Mouse (Mus musculus) CD4-positive, CD25-positive, alpha-beta regulatory T cell, adult 9 weeks (primary cell): ENCODE results near the gene Olfr1044. TPM values are rescaled to one million over a fixed set of nuclear protein-coding genes. Genes with fewer than 3 reads are reported as not detected.

Experiments
- polyA plus RNA-seq: library from polyadenylated mRNA; unstranded; fragments of 100-300 nt; shearing (Covaris generic); gene quantifications from one replicate; pipeline ENCODE4 v1.2.1, GENCODE M21; 2017

Gene Olfr1044
- polyA plus RNA-seq: not detected

DNA sequence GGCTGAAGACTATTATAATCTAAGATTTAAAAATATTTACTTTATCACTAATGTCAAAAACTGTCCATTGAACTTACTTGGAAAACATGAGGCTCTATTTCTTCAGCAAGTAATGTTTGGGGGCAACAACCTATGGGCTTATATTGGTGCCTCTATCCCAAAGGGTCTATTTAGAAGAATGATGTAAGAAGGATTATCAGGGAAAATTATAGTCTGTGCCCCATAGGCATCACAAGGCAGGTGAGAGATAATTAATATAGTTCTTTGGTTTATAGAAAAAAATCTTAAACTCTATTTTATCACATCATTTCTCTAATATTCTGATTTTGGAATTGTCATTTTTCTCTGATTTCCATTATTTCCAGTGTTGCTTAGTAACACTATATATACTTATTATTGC lies at the start of gene Olfr1044:
Gene Olfr1044 (minus strand): TSS at position 101 of the 400 bp plus-strand sequence.

DNA sequence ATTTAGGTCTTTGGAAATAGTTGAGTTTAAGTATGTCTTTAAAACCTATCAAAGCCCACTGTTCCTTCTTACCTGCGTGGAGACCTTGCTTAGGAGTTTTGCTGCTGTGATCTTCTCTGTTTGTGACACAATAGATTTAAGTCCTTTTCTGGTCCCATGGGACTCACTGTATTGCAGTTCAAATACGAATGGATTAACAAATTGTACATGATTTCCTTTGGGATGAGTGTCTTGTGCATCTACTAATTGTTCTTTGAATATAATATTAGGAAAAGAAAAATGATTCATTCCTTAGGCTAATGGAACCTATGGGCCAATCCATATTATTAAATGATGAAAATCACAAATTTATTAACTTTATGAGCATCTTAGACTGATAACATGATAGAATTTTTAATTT lies 41.6 kb upstream of the Olfr1044 start, which contains the start of gene Olfr1046:
Gene Olfr1046 (minus strand): TSS at position 101 of the 400 bp plus-strand sequence.

DNA sequence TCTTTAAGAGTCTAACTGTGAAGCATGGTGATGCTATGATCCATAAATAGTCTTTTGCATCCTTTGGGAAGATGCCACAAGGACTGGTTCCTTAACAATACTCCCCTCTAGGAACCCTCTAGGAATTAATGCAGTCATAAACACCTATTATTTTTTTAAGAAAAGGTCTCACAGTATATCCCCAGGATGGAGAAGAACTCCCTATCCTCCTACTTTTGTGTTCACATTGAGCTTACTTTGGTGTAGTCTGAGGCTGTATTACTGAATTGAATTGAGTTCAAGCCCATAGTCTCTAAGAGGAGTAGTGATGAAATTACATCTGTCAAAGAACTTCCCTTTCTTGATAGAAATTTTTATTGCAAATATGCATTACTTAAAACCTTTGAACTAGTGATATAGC lies 25.3 kb upstream of the Olfr1044 start, which contains the start of gene Olfr1045:
Gene Olfr1045 (minus strand): TSS at position 101 of the 400 bp plus-strand sequence.

DNA sequence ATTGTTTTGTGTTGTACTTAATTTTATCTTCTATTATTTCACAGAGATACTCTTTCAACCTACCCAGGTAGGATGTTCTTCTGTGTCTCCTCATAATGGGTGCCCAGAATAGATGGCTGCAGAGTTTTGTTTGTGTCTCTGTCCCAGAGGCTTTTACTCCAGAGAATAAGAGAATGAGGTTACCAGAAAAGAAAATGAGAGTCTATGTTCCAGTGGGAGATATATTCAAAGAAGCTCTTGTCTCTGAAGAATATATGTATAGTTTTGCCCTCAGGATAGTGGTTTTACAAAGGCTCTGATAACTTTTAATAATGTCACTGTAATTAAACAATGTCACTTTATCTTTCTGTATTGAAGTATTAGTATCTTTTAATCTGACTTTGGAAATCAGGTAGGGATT lies 8.0 kb upstream of the Olfr1044 start, which contains the start of gene Olfr52:
Gene Olfr52 (minus strand): TSS at position 101 of the 400 bp plus-strand sequence.

DNA sequence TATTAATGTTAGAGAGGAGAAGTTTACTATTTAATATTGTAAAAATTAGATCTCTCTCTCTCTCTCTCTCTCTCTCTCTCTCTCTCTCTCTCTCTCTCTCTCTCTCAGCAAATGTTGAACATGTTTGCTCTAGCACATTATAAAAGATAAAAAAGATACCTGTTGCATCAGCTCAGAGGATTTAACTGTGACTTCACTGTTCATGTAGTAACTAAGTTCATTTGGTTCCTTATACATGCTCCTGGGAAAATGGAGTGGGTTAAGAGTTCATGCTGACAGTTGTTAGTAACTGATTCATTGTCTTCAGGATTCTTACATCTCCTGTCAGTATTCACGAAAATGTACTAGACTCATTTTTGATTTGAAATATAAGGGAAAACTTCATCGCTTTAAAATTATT lies 10.2 kb downstream of the Olfr1044 start, which contains the start of gene Olfr1043:
Gene Olfr1043 (minus strand): TSS at position 101 of the 400 bp plus-strand sequence.

DNA sequence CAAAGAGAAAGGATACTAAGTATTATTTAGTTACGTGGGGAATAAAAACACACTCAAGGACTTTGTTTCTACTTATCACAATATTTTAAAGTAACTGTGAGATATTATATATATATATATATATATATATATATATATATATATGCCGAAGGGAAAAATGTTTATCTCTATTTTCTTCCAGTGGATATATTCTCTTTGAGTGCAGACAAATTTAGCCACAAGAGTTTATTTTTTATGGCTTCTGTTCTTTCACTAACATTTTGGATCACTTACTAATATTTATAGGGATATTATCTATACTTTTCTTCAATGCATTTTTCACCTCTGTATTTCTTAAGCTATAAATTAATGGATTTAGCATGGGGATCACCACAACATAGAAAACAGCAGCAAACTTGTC lies 15.9 kb downstream of the Olfr1044 start, which contains the start of gene Olfr1042:
Gene Olfr1042 (minus strand): TSS at position 101 of the 400 bp plus-strand sequence.

DNA sequence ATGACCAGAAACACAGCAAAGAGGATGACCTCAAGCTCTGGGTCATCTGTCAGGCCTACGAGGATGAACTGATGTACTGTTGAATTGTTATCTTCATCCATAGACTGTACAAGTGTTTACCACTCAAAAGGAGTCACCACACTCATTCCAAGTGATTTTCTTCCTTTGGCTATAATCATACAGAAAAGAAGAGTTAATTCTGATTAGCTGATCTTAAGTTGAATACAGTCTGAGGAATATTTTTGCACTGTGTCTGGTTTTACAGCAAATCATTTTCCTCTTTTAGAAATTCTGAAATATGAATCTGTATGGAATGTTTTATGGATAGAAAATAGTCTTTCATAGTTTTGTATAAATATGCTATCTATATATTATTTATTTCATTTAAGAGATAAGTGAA lies 31.0 kb downstream of the Olfr1044 start, which contains the start of gene Olfr1040:
Gene Olfr1040 (minus strand): TSS at position 101 of the 400 bp plus-strand sequence.

DNA sequence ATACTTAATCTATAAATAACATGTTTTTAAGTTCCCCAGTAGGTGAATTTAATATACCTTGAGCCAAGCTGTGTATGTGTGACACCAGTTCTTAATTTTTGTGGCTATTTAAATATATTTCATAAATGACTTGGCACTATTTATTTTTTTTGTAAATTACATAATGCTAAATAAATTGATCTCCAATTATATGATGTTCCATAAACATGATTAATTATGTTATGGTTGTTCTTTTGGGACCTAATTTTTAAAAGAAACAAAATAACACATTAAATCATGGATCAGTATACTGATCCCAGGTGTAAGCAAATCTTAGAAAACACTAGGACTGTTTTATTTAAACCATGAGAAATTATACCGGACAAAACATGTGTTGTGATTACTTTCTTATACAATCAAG lies 41.8 kb downstream of the Olfr1044 start, which contains the start of gene Olfr1039:
Gene Olfr1039 (minus strand): TSS at position 101 of the 400 bp plus-strand sequence.

Other genes with a start within 250 kb of the Olfr1044 start
- not detected for gene Olfr1028, start 227.4 kb downstream of the Olfr1044 start, polyA plus RNA-seq
- not detected for gene Olfr1029, start 203.9 kb downstream of the Olfr1044 start, polyA plus RNA-seq
- gene Olfr1030, start 198.5 kb downstream of the Olfr1044 start, polyA plus RNA-seq: not detected
- gene Olfr1031, start 187.5 kb downstream of the Olfr1044 start, polyA plus RNA-seq: not detected
- gene Olfr1032, start 172.3 kb downstream of the Olfr1044 start, polyA plus RNA-seq: not detected
- gene Olfr1033, start 157.2 kb downstream of the Olfr1044 start, polyA plus RNA-seq: 1.3 TPM
- not detected for gene Olfr1034, start 132.0 kb downstream of the Olfr1044 start, polyA plus RNA-seq
- gene Olfr1036, start 103.8 kb downstream of the Olfr1044 start, polyA plus RNA-seq: not detected
- gene Olfr1037, start 90.4 kb downstream of the Olfr1044 start, polyA plus RNA-seq: not detected
- not detected for gene Olfr1039, start 41.9 kb downstream of the Olfr1044 start, polyA plus RNA-seq
- gene Olfr1040, start 31.1 kb downstream of the Olfr1044 start, polyA plus RNA-seq: not detected
- gene Olfr1042, start 16.0 kb downstream of the Olfr1044 start, polyA plus RNA-seq: not detected
- not detected for gene Olfr1043, start 10.3 kb downstream of the Olfr1044 start, polyA plus RNA-seq
- not detected for gene Olfr52, start 7.9 kb upstream of the Olfr1044 start, polyA plus RNA-seq
- gene Olfr1045, start 25.2 kb upstream of the Olfr1044 start, polyA plus RNA-seq: not detected
- gene Olfr1046, start 41.5 kb upstream of the Olfr1044 start, polyA plus RNA-seq: not detected
- gene Olfr1047, start 53.6 kb upstream of the Olfr1044 start, polyA plus RNA-seq: not detected
- not detected for gene Olfr1048, start 62.5 kb upstream of the Olfr1044 start, polyA plus RNA-seq
- not detected for gene Olfr1049, start 80.5 kb upstream of the Olfr1044 start, polyA plus RNA-seq
- not detected for gene Olfr1051, start 101.3 kb upstream of the Olfr1044 start, polyA plus RNA-seq
- not detected for gene Olfr1052, start 114.6 kb upstream of the Olfr1044 start, polyA plus RNA-seq
- gene Olfr1053, start 137.5 kb upstream of the Olfr1044 start, polyA plus RNA-seq: not detected
- gene Olfr1054, start 157.6 kb upstream of the Olfr1044 start, polyA plus RNA-seq: not detected
- not detected for gene Olfr1055, start 172.5 kb upstream of the Olfr1044 start, polyA plus RNA-seq
- gene Olfr1056, start 184.6 kb upstream of the Olfr1044 start, polyA plus RNA-seq: not detected
- not detected for gene Olfr1057, start 200.6 kb upstream of the Olfr1044 start, polyA plus RNA-seq
- not detected for gene Olfr1058, start 210.7 kb upstream of the Olfr1044 start, polyA plus RNA-seq
- gene Olfr1061, start 236.2 kb upstream of the Olfr1044 start, polyA plus RNA-seq: not detected
- gene Olfr1062, start 248.9 kb upstream of the Olfr1044 start, polyA plus RNA-seq: not detected